Mouse (Mus musculus) testis, postnatal 10 days (tissue): ENCODE results near the gene Pank4.

ENCODE experiments used
- DNase-seq: peaks from one replicate; pipeline ENCODE4 v3.0.0; 2021; ENCODE audit warnings: low spot score

Gene Pank4

GRCm38 (mm10) chr4:154963901-154964580 lies at the start of gene Pank4:
Gene Pank4, plus strand, starts transcription at chr4:154964123.
- DNase-seq, result peak; percentile 91

GRCm38 (mm10) chr4:154914252-154914651 lies 49.7 kb upstream of the Pank4 start:
- no peak for DNase-seq

GRCm38 (mm10) chr4:154914707-154915106 lies 49.2 kb upstream of the Pank4 start:
- no peak for DNase-seq

GRCm38 (mm10) chr4:154915286-154915685 lies 48.6 kb upstream of the Pank4 start:
- DNase-seq, result no peak

GRCm38 (mm10) chr4:154916662-154917061 lies 47.3 kb upstream of the Pank4 start:
- DNase-seq, result no peak

GRCm38 (mm10) chr4:154922291-154922690 lies 41.6 kb upstream of the Pank4 start:
- no peak for DNase-seq

GRCm38 (mm10) chr4:154922931-154923330 lies 41.0 kb upstream of the Pank4 start:
- DNase-seq, result no peak

GRCm38 (mm10) chr4:154925413-154925812 lies 38.5 kb upstream of the Pank4 start:
- DNase-seq, result peak; percentile 61

GRCm38 (mm10) chr4:154926969-154927898 lies 36.7 kb upstream of the Pank4 start:
- DNase-seq, result no peak

GRCm38 (mm10) chr4:154927899-154928337 lies 36.0 kb upstream of the Pank4 start:
- no peak for DNase-seq

GRCm38 (mm10) chr4:154928395-154929087 lies 35.4 kb upstream of the Pank4 start, which contains the start of gene Tnfrsf14:
Gene Tnfrsf14, minus strand, starts transcription at chr4:154928563.
- no peak for DNase-seq

- no peak for DNase-seq
These were observed 34.7 kb upstream of the Pank4 start for GRCm38 (mm10) chr4:154929088-154929660.

GRCm38 (mm10) chr4:154933306-154933907 lies 30.5 kb upstream of the Pank4 start:
- DNase-seq, result no peak

- no peak for DNase-seq
These were observed 29.1 kb upstream of the Pank4 start for GRCm38 (mm10) chr4:154934800-154935199.

GRCm38 (mm10) chr4:154935788-154936187 lies 28.1 kb upstream of the Pank4 start:
- DNase-seq, result no peak

- no peak for DNase-seq
These were observed 27.2 kb upstream of the Pank4 start for GRCm38 (mm10) chr4:154936542-154937255.

GRCm38 (mm10) chr4:154937746-154938145 lies 26.2 kb upstream of the Pank4 start:
- no peak for DNase-seq

GRCm38 (mm10) chr4:154940156-154940555 lies 23.8 kb upstream of the Pank4 start:
- no peak for DNase-seq

- DNase-seq, result no peak
These were observed 22.1 kb upstream of the Pank4 start for GRCm38 (mm10) chr4:154941831-154942230.

GRCm38 (mm10) chr4:154942632-154943322 lies 21.1 kb upstream of the Pank4 start:
- DNase-seq, result no peak
